Mouse (Mus musculus) embryonic facial prominence, embryonic 10.5 days (tissue): ENCODE data around the gene Stk40. TPM values are rescaled to one million over a fixed set of nuclear protein-coding genes. Genes with fewer than 3 reads are reported as not detected.
"Not testable (repeated sequence)": the region's sequence is repeated elsewhere in the genome, so short reads cannot be mapped to it uniquely, and the experiment has no call there.

Experiments used
- DNase-seq: peaks from one replicate; pipeline ENCODE4 v3.0.0-alpha.2; 2017; ENCODE audit warnings: low spot score
- H3K27ac ChIP-seq: fragments of 300-500 bp; sonication (generic); replicated peaks from 2 replicates; pipeline ENCODE4 v1.5.1; 2016; ENCODE audit warnings: mild to moderate bottlenecking
- H3K27me3 ChIP-seq: fragments of 300-500 bp; sonication (generic); replicated peaks from 2 replicates; pipeline ENCODE4 v1.6.1; 2016; ENCODE audit warnings: low read depth, mild to moderate bottlenecking; ENCODE audit not compliant: poor library complexity, severe bottlenecking
- H3K36me3 ChIP-seq: fragments of 300-500 bp; sonication (generic); replicated peaks from 2 replicates; pipeline ENCODE4 v1.6.1; 2016; ENCODE audit warnings: mild to moderate bottlenecking, moderate library complexity
- H3K4me1 ChIP-seq: fragments of 300-500 bp; sonication (generic); 2 replicates; pipeline ENCODE4 v1.6.1; 2016
- H3K4me3 ChIP-seq: fragments of 300-500 bp; sonication (generic); 2 replicates; pipeline ENCODE4 v1.5.1; 2016; ENCODE audit warnings: mild to moderate bottlenecking, moderate library complexity
- H3K9me3 ChIP-seq: fragments of 300-500 bp; sonication (generic); 2 replicates; pipeline ENCODE4 v1.6.1; 2016; ENCODE audit warnings: mild to moderate bottlenecking
- WGBS: fragments of 180-500 bp; shearing (Covaris S2); methylation state at CpG from one replicate; pipeline ENCODE4 v1.1.7; 2016; 5-methylcytosine and 5-hydroxymethylcytosine counted together
- polyA plus RNA-seq: library from polyadenylated mRNA; unstranded; fragments of >200 nt; fragmentation: Nextera tagmentation; extraction: Ambion mirVana; gene quantifications from 2 replicates; pipeline ENCODE4 v1.2.1, GENCODE M21; 2016

Stk40 gene
- polyA plus RNA-seq, 1 experiment from 2014 or later = 43.8 TPM

DNA sequence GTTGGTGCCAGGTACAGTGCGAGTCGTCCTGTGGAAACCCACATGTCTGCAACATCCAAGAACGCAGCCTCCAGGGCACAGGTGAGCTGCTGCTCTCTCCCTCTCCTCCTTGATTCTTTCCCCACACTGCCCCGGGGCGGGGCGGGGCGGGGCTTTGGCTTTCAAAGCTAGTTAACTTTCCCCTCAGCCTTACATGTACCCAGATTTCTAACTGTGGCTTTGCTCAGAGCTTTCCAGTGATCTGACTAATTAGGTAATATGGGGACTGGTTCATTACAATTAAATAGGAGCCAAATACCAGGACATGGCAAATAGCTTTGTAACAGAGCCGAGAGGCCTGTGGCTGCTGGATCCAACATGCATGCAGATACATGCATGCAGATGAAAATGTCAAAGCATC lies 19.4 kb upstream of the Stk40 start:
- 72% methylated on average over 8 of the region's 8 CpGs for WGBS

GRCm38 (mm10) chr4:126085996-126086576 lies 17.7 kb upstream of the Stk40 start:
- peaks cover 12% of the 10 kb centered on the region for H3K36me3 ChIP-seq
- no peak overlapping the region for H3K4me3 ChIP-seq
- H3K27ac ChIP-seq = no peak overlapping the region
- no peaks in the 10 kb centered on the region for H3K27me3 ChIP-seq
- H3K4me1 ChIP-seq = 0 out of 2 replicates have a peak, but pooled peaks cover 6% of the 10 kb centered on the region
- 31% methylated on average over 7 of the region's 7 CpGs for WGBS
- DNase-seq = peak; percentile 86
- no peaks in the 10 kb centered on the region for H3K9me3 ChIP-seq

More for the DNA sequence above, 19.4 kb upstream of the Stk40 start:
- Histone ChIP-seq H3K4me1 (0 out of 2 replicates have a peak, but pooled peaks cover 4% of the 10 kb centered on the region), H3K9me3 (no peaks in the 10 kb centered on the region), H3K36me3 (peaks cover 18% of the 10 kb centered on the region), H3K27ac (no peak overlapping the region), H3K4me3 (no peak overlapping the region), H3K27me3 (no peaks in the 10 kb centered on the region)
- DNase-seq = no peak

DNA sequence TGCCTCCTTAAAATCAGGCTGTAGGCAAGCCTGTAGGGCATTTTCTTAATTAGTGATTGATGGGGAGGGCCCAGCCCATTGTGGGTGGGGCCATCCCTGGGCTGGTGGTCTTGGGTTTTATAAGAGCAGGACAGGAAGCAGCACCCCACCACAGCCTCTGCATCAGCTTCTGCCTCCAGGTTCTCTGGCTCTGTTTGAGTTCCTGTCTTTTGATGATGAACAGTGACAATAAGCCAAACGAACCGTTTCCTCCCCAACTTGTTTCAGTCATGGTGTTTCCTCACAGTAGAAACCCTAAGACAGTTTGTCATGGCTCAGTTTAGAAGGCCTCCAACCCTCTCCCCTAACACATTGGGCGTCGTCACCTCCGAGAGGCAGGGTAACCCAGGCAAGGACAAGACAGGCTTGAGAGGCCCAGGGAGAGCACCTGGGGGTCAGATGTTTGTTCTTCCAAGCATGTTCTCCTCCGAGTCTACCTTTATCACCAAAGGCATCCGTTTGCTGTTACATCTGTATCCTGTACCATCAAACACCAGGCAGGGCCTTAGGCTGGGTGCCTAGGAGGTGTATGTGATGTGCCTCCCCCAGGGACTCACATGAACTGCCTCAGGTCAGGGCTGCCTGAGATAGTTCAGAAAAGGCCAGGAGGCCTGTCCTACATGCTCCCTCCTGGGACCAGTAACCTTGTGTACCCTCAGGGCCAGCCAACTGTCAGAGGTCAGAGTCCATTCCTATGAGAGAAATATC lies 13.5 kb upstream of the Stk40 start:
- Histone ChIP-seq H3K36me3 (no peaks in the 10 kb centered on the region), H3K27ac (no peak overlapping the region), H3K4me1 (0 out of 2 replicates have a peak, but pooled peaks cover 6% of the 10 kb centered on the region), H3K27me3 (no peaks in the 10 kb centered on the region), H3K9me3 (no peaks in the 10 kb centered on the region), H3K4me3 (no peak overlapping the region)
- no peak for DNase-seq
- WGBS = 75% methylated on average over 7 of the region's 7 CpGs

DNA sequence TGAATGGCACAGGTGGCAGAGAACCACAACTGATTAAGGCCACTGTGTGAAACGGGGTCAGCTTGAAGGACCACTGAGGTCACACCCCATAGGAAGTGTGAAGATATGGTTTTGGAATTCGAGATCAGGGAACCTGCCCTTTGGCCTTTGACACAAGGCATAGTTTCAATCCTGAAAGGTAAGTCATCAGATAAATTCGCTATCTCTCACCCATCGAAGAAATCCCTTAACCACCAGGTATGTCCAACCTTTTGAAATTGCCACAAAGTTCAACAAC lies 13.0 kb upstream of the Stk40 start:
- 74% methylated on average over 4 of the region's 4 CpGs for WGBS
- no peak for DNase-seq
- Histone ChIP-seq H3K36me3 (no peaks in the 10 kb centered on the region), H3K4me3 (no peak overlapping the region), H3K4me1 (0 out of 2 replicates have a peak, but pooled peaks cover 6% of the 10 kb centered on the region), H3K27ac (no peak overlapping the region), H3K27me3 (no peaks in the 10 kb centered on the region), H3K9me3 (no peaks in the 10 kb centered on the region)

- H3K9me3 ChIP-seq = no peaks in the 10 kb centered on the region
- H3K4me1 ChIP-seq = peaks cover 4% of the 10 kb centered on the region; the same call in 1 of the 2 replicates
- 84% methylated on average over 8 of the region's 8 CpGs for WGBS
- no peak overlapping the region for H3K27ac ChIP-seq
- no peaks in the 10 kb centered on the region for H3K36me3 ChIP-seq
- DNase-seq = no peak
- no peaks in the 10 kb centered on the region for H3K27me3 ChIP-seq
- no peak overlapping the region for H3K4me3 ChIP-seq
Observed at GRCm38 (mm10) chr4:126091873-126092272, 11.9 kb upstream of the Stk40 start.

DNA sequence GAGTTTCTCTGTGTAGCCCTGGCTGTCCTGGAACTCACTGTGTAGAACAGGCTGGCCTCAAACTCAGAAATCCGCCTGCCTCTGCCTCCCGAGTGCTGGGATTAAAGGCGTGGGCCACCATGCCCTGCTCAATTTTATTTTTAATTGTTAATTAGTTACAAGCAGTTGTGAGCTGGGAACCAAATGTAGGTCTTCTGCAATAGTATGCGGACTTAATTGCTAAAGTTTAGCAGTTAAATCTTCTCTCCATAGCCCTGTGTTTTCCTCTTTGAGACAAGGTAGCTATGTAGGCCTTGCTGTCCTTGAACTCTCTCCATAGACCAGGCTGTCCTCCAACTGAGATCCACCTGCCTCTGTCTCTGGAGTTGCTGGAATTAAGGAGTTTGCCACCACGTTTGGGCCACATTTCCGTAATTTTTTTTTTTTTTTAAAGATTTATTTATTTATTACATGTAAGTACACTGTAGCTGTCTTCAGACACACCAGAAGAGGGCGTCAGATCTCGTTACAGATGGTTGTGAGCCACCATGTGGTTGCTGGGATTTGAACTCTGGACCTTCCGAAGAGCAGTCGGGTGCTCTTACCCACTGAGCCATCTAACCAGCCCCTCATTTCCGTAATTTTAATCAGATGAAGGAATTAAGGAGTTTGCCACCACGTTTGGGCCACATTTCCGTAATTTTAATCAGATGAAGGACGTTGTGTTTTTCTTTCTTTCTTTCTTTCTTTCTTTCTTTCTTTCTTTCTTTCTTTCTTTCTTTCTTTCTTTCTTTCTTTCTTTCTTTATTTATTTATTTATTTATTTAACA lies 7.9 kb upstream of the Stk40 start:
- H3K27me3 ChIP-seq = not testable (repeated sequence)
- WGBS = 59% methylated on average over 14 of the region's 14 CpGs
- peak overlapping the region; percentile 85 for H3K27ac ChIP-seq

GRCm38 (mm10) chr4:126096464-126097111 lies 7.2 kb upstream of the Stk40 start, which contains the start of gene Lsm10:
TSS of gene Lsm10 (plus strand) at chr4:126096623.
- DNase-seq = peak; percentile 97
- Histone ChIP-seq H3K4me3 (peak within 1 kb of the TSS; percentile 67), H3K4me1 (peaks cover 10% of the 10 kb centered on the region), H3K27ac (peak within 1 kb of the TSS; percentile 85), H3K36me3 (peaks cover 34% of the 10 kb centered on the region), H3K27me3 (no peaks in the 10 kb centered on the region), H3K9me3 (no peaks in the 10 kb centered on the region)
- WGBS = 4% methylated on average over 37 of the region's 37 CpGs

More for the DNA sequence above, 7.9 kb upstream of the Stk40 start:
- not testable (repeated sequence) for H3K9me3 ChIP-seq, H3K4me1 ChIP-seq, DNase-seq
- Histone ChIP-seq H3K36me3 (peaks cover 32% of the 10 kb centered on the region), H3K4me3 (peak overlapping the region; percentile 67)

GRCm38 (mm10) chr4:126097711-126098253 lies 6.0 kb upstream of the Stk40 start:
- Histone ChIP-seq H3K27ac (no peak overlapping the region), H3K4me3 (peak overlapping the region; percentile 67; the same call in 1 of the 2 replicates), H3K4me1 (peaks cover 15% of the 10 kb centered on the region), H3K27me3 (no peaks in the 10 kb centered on the region), H3K36me3 (peaks cover 35% of the 10 kb centered on the region), H3K9me3 (no peaks in the 10 kb centered on the region)
- no peak for DNase-seq
- 93% methylated on average over 20 of the region's 20 CpGs for WGBS

GRCm38 (mm10) chr4:126099365-126099764 lies 4.4 kb upstream of the Stk40 start:
- Histone ChIP-seq H3K27ac (no peak overlapping the region), H3K36me3 (peaks cover 35% of the 10 kb centered on the region), H3K27me3 (no peaks in the 10 kb centered on the region), H3K9me3 (no peaks in the 10 kb centered on the region), H3K4me3 (no peak overlapping the region), H3K4me1 (peaks cover 24% of the 10 kb centered on the region)
- DNase-seq = no peak
- WGBS = 88% methylated on average over 3 of the region's 3 CpGs

GRCm38 (mm10) chr4:126100764-126101163 lies 3.0 kb upstream of the Stk40 start:
- no peak for DNase-seq
- Histone ChIP-seq H3K4me3 (no peak overlapping the region), H3K4me1 (peaks cover 38% of the 10 kb centered on the region), H3K27me3 (no peaks in the 10 kb centered on the region), H3K36me3 (peaks cover 35% of the 10 kb centered on the region), H3K9me3 (no peaks in the 10 kb centered on the region), H3K27ac (no peak overlapping the region)
- 85% methylated on average over 3 of the region's 3 CpGs for WGBS

- peaks cover 39% of the 10 kb centered on the region for H3K4me1 ChIP-seq
- H3K9me3 ChIP-seq = no peaks in the 10 kb centered on the region
- no peaks in the 10 kb centered on the region for H3K27me3 ChIP-seq
- DNase-seq = no peak
- WGBS = 48% methylated on average over 7 of the region's 7 CpGs
- peak overlapping the region; percentile 84; the same call in 1 of the 2 replicates for H3K27ac ChIP-seq
- peak overlapping the region; percentile 83 for H3K4me3 ChIP-seq
- H3K36me3 ChIP-seq = peaks cover 35% of the 10 kb centered on the region
Observed at GRCm38 (mm10) chr4:126102061-126102841, 1.5 kb upstream of the Stk40 start.
